Mouse (Mus musculus) E14TG2a.4 (cell line): Measurements from ENCODE around the gene Mpg.

Experiments used
- CTCF ChIP-seq: conservative IDR thresholded peaks from 2 replicates; pipeline ENCODE4 v1.5.1; 2014; ENCODE audit warnings: low read length
- NANOG ChIP-seq: IDR thresholded peaks from 2 replicates; pipeline ENCODE4 v1.6.1; 2014; ENCODE audit warnings: borderline replicate concordance, low read length, mixed read lengths
- POU5F1 ChIP-seq: IDR thresholded peaks from 2 replicates; pipeline ENCODE4 v1.6.1; 2014; ENCODE audit warnings: low read length, borderline replicate concordance

DNA sequence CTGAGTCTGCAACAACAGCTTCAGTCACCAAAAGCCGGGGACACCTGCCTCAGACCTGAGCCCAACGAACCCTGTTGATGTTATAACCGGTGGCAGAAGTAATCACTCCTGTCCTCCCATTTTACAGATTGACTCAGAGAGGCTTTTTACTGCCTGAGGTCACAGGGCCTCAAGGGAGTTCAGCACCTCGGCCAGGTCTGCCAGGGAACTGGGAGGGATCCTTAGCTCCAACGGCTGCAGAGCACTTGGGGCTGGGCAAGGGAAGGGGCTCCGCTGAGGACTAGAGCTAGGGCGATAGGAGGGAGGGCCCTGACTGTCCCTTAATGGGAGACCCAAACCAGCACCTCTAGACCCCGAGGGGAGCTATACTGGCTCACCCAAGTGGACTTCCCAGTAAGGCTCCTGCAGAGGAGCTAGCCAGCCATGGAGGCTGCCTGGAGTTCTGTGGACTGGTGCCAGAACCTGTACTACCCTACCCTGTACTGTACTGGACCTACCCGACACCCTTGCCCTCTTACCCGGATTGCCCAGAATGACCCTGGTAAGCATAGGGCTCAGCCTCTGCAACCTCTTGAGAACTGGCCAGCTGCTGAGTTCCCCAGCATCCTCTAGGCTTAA is 5.6 kb upstream of the Mpg start:
- TF ChIP-seq CTCF = no peak
- no peak for TF ChIP-seq POU5F1
- TF ChIP-seq NANOG = no peak
